Mouse (Mus musculus) neutrophil, adult 5-6 weeks (primary cell): ENCODE data around the gene Btbd35f6. TPM values are rescaled to one million over a fixed set of nuclear protein-coding genes. Genes with fewer than 3 reads are reported as not detected.
"Not testable (repeated sequence)": the region's sequence is repeated elsewhere in the genome, so short reads cannot be mapped to it uniquely, and the experiment has no call there.

Experiments
- ATAC-seq: fragments of 151-379, 151-347 bp; 2 replicates; pipeline ENCODE4 v1.8.0; 2017; ENCODE audit warnings: mild to moderate bottlenecking, moderate TSS enrichment; ENCODE audit not compliant: insufficient number of reproducible peaks, poor library complexity, low FRiP score, severe bottlenecking; ENCODE audit errors: extremely low read depth
- total RNA-seq: library from RNA; stranded (forward); fragments of 200-1000 nt; gene quantifications from 2 replicates; pipeline ENCODE4 v1.2.3, GENCODE M21; 2017

The Btbd35f6 gene
- total RNA-seq, result not detected in 2 replicates

GRCm38 (mm10) chrX:33956440-33956839, at the start of gene Btbd35f6:
Gene Btbd35f6, minus strand, starts transcription at chrX:33956540.
- ATAC-seq, result not testable (repeated sequence)

GRCm38 (mm10) chrX:33986716-33987115, 30.4 kb upstream of the Btbd35f6 start, which contains the start of gene Gm21870:
Gene Gm21870, minus strand, starts transcription at chrX:33986816.
- ATAC-seq, result not testable (repeated sequence)

- not testable (repeated sequence) for ATAC-seq
Measured at GRCm38 (mm10) chrX:33930216-33930615, 26.1 kb downstream of the Btbd35f6 start.

GRCm38 (mm10) chrX:33928225-33928624, 28.1 kb downstream of the Btbd35f6 start:
- not testable (repeated sequence) for ATAC-seq

- not testable (repeated sequence) for ATAC-seq
Measured at GRCm38 (mm10) chrX:33926344-33926743, 30.0 kb downstream of the Btbd35f6 start.

- not testable (repeated sequence) for ATAC-seq
Measured at GRCm38 (mm10) chrX:33925420-33925819, 30.9 kb downstream of the Btbd35f6 start.

Other genes starting within 250 kb of the Btbd35f6 start
- gene Gm21870, start 30.3 kb upstream of the Btbd35f6 start, total RNA-seq, result not detected in 2 replicates
- not detected in 2 replicates for gene Btbd35f9, start 205.0 kb upstream of the Btbd35f6 start, total RNA-seq